Mouse (Mus musculus) layer of hippocampus, postnatal 36 days (tissue): Measurements from ENCODE around the gene Ctf2. TPM values are rescaled to one million over a fixed set of nuclear protein-coding genes. Genes with fewer than 3 reads are reported as not detected.
A peak's percentile ranks its signal among the peaks of the same experiment; 100 is the strongest.
"Not testable (repeated sequence)": the region's sequence is repeated elsewhere in the genome, so short reads cannot be mapped to it uniquely, and the experiment has no call there.

Experiments
- DNase-seq, 2 experiments: peaks; one replicate each; pipeline ENCODE4 v3.0.0; 2022
- total RNA-seq, 2 experiments: library from RNA; stranded (reverse); gene quantifications; 2 replicates each; pipeline ENCODE4 v1.2.3; 2021

Ctf2 gene
- not detected for total RNA-seq

- DNase-seq: not testable (repeated sequence)
Observed at GRCm38 (mm10) chr7:127732066-127732465, at the start of gene Ctf2. Ctf2 (minus strand) TSS chr7:127732166.

DNA sequence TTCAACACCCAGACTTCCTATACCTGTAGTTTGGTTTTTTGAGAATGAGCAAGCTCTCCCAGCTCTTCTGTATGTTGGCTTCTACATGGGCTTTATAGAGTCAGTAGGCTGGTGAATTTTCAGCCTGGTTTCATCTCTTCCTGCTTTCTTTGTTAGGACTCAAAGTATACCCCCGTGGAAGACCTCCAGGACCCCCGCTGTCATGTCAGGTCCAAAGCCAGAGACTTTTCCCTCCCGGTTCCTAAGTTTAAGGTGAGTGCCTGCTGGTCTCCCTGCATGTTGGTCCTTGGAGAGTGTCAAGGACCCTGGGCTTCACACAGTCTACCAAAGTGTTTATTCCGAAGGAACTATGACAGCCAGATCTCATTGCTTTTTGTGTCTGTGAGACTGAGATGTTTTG is 46.4 kb upstream of the Ctf2 start:
- no peak for DNase-seq

DNA sequence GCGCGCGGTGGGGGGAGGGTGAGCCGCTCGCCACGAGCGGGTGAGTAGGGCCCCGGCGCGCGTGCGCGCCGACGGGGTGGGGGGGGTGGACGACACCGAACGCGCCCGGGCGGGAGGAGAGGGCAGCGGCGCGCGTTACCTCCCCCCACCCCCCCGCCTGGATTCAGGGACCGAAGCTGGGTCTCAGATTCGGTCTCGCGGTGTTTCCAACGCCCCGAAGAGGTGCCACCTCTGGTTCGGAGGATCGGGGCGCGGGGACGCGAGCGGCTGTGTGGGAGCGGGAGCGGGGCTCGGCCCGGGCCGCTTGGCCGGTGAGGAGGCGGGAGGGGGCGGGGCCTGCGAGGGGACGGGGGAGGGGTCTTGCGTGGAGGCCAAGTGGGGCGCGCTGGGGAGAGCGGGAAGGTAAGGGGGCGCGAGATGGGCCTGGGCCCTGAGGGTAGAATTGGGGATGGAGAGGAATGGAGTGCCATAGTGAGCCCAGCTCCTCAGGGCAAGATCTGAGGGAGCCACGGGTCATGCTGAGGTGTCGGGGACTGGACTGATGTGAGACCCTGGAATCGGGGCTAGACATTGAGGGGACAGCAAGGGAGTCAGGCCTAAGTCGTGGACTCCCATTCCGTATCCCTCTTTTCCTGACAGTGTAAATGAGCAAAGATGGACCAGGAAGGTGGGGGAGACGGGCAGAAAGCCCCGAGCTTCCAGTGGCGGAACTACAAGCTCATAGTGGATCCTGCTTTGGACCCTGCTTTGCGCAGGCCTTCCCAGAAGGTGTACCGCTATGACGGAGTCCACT is 45.7 kb upstream of the Ctf2 start:
- DNase-seq: peak in 1 of 2 experiments; percentile 51

- peak; percentile 95 for DNase-seq
Observed at GRCm38 (mm10) chr7:127776878-127777473, 45.0 kb upstream of the Ctf2 start.

- DNase-seq: peak; percentile 86 to 88
Observed at GRCm38 (mm10) chr7:127776426-127776825, 44.5 kb upstream of the Ctf2 start, which contains the start of gene Setd1a. Setd1a (plus strand) TSS chr7:127776670.

GRCm38 (mm10) chr7:127775837-127776236 is 43.9 kb upstream of the Ctf2 start:
- DNase-seq: not testable (repeated sequence)

DNA sequence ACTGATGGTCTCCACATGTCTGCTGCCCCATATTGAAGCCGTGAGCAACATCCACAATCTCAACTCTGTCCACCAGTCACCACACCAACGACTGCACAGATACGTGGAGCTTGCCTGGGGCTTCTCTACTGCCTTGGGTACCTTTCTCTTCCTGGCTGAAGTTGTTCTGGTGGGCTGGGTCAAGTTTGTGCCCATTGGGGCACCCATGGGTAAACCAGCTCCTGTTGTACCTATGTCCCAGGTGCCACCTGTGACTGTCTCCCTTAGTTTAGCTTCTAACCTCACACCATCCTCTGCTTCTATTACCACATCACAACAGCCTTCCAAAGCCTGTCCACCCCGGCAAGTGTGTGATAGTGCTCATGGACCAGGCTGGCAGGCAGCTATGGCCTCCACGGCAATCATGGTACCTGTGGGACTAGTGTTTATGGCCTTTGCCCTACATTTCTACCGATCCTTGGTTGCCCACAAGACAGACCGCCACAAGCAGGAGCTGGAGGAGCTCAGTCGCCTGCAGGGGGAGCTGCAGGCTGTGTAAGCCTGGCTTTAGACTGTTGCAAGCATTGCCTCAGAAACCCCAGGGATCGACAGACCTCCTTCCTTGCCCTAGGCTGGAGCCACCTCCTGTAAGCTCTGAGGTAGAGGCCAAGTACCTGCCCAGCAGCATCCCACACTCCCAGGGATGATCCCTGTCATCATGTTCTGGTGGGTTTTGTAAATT is 41.9 kb upstream of the Ctf2 start:
- peak in 1 of 2 experiments; percentile 49 for DNase-seq

DNA sequence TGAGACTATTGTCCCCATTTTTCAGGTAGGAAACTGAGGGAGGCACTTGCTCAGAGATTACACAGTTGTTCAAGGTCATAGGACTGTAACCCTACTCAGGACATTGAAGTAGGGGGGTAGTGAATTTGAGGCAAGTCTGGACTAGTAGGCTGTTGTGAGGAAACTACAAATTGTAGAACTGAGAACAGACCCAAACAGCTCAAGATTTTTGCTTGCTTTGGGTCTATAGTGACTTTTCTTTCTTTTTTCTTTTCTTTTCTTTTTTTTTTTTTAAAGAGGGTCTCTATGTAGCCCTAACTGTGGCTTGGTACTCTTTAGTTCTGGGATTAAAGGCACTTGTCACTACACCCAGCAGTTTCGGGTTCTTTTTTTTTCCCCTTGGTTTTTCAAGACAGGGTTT is 40.6 kb upstream of the Ctf2 start:
- DNase-seq: no peak

DNA sequence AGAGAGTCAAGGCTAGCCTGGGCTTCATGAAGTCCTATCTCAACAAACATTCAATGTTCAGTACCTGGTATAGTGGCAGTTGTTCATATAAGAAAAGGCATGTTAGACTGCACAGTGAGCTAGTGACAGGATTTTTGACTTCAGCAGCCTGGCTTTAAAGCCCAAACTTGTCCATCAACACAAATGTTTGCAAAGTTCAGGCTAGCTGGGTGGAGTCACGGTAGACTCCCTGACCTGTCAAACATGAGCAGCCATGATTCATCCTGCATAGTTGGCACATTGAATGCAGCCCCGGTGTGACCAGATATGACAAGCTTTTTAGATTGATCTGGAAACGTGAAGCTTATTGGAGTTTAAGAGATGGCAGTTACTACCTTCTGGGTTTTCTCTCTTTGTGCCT is 40.1 kb upstream of the Ctf2 start:
- no peak for DNase-seq

- DNase-seq: peak; percentile 53 to 56
Observed at GRCm38 (mm10) chr7:127771262-127771661, 39.3 kb upstream of the Ctf2 start.

DNA sequence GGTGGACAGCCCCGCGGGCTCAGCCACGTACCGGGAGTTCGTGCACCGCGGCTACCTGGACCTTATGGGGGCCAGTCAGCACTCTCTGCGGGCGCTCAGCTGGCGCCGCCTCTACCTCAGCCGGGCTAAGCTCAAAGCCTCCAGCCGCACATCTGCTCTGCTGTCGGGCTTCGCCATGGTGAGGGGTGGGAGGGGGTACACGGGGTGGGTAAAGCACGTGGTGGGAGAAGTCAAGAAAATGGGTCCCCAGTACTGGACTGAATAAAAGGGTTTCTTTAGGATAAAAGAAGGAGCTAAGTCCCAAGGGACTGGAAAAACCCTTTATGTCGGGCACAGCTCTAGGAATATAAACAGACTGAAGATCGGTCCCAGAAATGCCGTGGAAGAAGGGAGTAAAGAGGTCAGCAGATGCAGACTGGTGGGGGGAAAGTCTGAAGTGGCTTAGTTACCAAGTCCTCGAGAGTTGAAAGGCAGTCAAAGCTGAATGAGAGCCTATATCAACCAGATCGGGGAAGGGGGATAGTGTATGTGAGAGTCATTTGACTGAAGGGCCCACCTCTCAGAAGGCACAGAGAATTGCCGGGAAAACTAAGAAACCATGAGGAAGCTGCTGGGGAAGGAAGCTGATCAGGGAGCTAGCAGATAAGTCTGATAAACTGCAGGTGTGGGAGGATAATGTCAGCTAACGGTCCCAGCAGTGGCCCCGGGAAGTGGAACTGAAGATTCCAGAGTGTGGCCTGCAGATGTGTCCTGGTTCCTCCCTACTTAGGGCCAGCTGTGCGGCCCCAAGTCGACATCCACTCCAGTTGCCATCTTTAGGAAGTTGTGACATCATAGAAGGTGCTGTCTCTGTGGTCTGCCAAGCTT is 38.3 kb upstream of the Ctf2 start:
- no peak for DNase-seq

DNA sequence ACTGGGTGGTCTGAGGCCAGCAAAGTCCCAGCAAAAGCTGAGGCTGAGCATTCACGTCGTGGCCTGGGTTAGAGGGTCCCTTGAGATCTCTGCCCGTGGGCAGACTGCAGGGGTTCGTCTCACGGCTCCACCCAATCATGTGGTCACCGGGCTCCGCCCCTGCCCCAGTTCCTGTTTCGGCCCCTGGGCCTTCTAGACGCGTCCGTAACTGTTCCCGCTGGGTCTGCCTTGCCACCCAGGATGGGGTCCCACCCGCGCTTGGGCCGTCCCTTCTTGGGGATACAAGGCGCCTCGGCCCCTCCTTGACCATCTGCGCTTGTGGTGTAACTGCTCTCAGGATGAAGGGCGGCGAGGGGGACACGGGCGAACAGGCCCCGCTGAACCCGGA is 37.7 kb upstream of the Ctf2 start, which contains the start of gene Orai3:
Gene Orai3, plus strand, starts transcription at position 165 of the 388 bp plus-strand sequence.
- peak; percentile 81 to 87 for DNase-seq

DNA sequence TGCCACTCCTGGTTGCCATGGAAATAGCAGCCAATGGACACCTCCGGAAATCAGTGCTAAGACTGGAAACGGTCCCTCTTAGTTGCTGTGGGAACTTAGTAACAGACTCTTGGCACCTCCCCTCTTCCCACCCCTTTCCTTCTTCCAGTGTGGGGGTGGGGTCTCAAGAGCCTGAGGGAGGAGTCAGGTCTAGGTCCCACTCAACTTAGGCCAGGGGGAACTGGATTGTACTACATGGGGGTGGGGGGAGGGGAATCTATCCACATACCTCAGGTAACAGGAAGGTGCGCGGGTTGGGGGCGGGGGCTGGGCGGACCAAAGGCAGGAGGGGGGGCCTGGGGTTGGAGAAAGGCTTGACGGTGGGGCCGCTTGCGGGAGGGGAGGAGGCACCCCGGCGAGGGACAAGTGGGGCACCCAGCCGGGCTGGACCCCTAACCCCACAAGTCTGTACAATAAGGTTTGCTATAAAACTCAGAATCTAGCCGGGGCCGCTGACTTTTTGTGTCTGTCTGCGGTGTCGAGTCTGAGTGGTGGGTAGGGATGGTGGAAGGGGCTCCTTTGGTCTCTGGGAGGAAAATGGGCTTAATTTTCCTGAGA is 37.1 kb upstream of the Ctf2 start:
- DNase-seq: peak; percentile 95

GRCm38 (mm10) chr7:127768346-127768996 is 36.5 kb upstream of the Ctf2 start:
- DNase-seq: no peak

- no peak for DNase-seq
Observed at GRCm38 (mm10) chr7:127767671-127768345, 35.8 kb upstream of the Ctf2 start.

- DNase-seq: no peak
Observed at GRCm38 (mm10) chr7:127766851-127767609, 35.1 kb upstream of the Ctf2 start.

DNA sequence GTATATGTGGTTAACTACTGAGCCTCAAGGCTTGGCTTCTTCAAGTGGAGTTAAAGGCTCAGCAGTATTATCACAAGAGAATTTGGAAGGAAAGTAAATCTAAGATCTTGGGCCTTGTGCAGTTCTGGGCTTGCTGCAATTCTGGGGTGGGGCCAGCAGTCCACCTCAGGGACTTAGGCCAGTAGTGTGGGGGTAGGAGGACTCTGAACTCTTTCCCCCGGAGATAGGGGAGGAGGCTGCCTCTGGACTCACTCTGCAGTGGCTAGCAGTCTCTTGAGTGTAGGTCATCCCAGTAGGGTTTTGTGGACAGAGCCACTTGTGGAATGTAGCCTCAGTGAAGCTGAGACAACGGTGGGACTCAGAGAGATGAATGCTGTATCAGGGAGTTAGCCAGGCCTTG is 33.8 kb upstream of the Ctf2 start:
- DNase-seq: no peak

DNA sequence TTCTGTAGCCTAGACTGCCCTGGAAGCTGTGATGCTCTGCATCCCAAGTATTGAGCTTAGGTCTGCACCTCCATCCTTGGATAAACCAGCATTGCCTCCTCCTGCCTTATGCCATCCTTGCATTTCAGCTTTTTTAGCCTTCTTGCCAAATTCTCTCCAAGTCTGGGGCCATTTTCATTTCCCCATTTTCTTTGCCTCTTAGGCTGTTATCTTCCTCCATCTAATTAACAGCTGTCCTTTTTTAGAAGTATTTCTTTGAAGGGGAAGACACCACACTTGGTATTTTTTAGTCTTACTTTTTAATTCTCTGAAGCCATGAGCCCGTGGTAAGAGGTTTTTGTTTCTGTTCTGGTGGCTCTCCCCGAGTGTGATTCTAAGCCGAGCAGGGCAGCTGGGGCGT is 31.7 kb upstream of the Ctf2 start:
- DNase-seq: no peak

DNA sequence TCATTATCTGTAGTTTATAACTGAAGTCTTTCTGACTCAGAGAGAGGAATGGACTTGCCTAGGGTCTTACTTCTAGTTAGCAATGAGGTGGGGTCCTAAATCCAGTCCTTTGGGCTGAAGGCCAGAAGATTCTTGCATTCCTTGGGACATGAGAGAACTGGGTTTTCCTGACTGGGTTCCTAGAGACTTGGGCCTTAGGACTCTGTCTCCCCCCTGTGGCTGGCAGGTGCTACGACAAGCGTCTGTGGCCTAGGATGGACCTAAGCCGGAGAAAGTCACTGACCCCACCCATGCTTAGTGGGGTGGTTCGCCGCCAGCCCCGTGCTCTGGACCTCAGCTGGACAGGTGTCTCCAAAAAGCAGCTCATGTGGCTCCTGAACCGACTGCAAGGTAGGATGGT is 29.1 kb upstream of the Ctf2 start:
- DNase-seq: peak in 1 of 2 experiments; percentile 56

GRCm38 (mm10) chr7:127760478-127760877 is 28.5 kb upstream of the Ctf2 start:
- no peak for DNase-seq
